Mouse (Mus musculus): ENCODE data around the gene Fam19a3.

DNA sequence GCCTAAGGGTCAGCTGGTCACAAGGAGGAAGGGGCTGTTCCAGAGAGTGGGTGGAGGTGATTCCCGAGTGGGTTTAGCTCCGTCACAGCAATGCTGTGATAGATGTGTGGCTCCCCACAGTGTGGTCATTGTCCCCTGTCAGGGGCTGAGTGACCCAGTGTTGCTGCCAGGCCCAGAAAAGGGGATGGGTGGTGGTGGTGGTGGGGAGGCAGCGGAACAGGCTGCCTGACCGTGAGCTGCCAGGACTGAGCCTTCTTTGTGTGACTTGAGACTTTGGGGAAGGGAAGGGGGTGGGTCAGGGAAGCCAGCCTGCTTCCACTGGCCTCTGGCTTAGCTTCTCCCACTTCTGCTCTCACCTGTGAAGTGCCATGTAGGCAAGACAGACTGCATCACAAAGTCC is 9.4 kb upstream of the Fam19a3 start:
- TF ChIP-seq POLR2A (IDR thresholded peaks at IDR 0.05; ENCODE audit: low read depth, low read length) (no peak), CTCF (conservative IDR thresholded peaks at IDR 0.05 in 1 of 2, IDR thresholded peaks at IDR 0.05 in 1 of 2; ENCODE audit: low read depth in 2 of 2, low read length in 2 of 2) (no peak), ZMIZ1 (IDR thresholded peaks at IDR 0.05; ENCODE audit: low read depth, low read length) (no peak), GABPA (IDR thresholded peaks at IDR 0.05; ENCODE audit: insufficient replicate concordance, low read depth, low read length) (no peak), ZKSCAN1 (IDR thresholded peaks at IDR 0.05; ENCODE audit: borderline replicate concordance, low read depth, low read length) (no peak)
